Mouse (Mus musculus): ENCODE data around the gene Gzma.

Gzma gene

DNA sequence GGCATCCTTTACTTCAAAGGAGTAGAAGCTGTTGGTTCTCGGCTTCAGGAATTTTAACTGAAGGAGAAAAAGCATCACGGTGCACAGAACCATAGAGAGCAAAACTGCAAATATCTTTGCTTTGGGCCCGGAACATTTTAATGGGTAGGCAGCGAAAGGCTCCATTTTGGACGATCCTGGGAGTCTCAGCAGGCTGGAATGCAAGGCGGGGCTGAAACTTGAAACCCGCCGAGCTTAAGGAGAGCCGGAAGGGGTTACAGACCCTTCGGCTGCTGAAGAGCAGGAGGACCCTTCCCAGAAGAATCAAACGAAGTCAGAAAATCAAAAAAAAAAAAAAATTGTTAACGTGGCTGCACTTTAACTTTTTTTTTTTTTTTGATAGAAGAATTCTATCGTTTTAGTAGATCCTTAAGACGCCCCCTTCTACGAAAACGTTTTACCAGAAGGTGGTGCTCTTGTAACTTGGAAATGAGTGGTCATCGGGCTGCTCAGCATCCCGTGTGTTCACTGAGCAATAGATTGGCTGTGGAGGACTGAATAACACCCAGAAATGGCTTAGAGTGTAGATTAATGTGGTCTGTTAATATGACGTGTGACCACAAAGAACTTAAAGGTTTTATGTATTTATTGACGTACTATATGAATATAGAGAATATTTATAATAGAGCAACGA, 54.4 kb downstream of the Gzma start, which contains the start of gene Gpx8:
TSS of gene Gpx8 (minus strand) at position 200 of the 673 bp plus-strand sequence.
- no peak for DNase-seq (ENCODE audit: extremely low spot score, low read depth, low spot score)

DNA sequence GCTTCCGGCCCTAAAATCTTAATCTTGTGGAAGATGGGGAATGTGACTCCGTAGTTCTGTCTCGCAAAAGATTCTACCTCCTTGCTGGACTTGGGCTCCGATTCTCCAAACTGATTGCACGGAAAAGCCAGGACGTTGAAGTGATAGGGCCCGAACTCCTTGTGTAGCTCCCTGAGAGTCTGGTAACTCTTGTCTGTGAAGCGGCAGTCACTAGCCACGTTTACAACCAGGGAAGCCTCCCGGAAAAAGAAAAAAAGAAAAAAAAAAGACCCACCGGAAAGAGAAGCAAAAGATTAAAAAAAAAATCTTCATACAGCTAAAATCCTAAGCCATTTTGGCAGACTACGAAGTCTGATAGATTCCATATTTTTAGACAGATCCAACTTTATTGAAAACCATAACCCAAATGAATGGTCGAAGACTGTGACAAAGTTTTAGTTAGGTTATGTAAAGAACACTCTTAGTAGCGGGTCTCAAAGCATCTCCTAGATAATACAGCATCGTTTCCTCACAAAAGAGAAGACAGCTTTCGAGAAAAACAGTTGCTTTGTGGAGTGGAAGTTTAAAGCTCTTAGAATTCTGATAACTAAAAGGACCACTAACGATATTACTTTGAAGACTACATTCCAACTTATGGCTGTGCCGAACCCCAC, 55.2 kb downstream of the Gzma start:
- no peak for DNase-seq (ENCODE audit: extremely low spot score, low read depth, low spot score)

GRCm38 (mm10) chr13:113044876-113045275, 55.9 kb downstream of the Gzma start:
- no peak for DNase-seq (ENCODE audit: extremely low spot score, low read depth, low spot score)
